Mouse (Mus musculus) telencephalon, adult 2 months (tissue): ENCODE results near the gene Syne4.

Experiments
- DNase-seq: peaks from one replicate; pipeline ENCODE4 v3.0.0-alpha.2; 2011; ENCODE audit warnings: low read depth, low spot score

Syne4 gene

DNA sequence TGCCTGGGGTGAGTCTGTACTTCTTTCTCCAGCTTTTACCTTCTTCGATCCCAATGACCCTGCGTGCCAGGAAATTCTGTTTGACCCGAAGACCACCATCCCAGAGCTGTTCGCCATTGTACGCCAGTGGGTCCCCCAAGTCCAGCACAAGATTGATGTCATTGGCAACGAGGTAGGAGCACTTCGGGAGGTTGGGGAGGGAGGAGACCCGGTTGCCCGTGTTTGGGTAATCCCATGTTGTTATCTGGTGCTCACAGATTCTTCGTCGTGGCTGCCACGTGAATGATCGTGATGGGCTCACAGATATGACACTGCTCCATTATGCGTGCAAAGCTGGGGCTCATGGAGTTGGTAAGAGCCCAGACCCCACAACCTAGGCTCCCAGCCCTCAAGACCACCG lies 17.8 kb upstream of the Syne4 start:
- no peak for DNase-seq

DNA sequence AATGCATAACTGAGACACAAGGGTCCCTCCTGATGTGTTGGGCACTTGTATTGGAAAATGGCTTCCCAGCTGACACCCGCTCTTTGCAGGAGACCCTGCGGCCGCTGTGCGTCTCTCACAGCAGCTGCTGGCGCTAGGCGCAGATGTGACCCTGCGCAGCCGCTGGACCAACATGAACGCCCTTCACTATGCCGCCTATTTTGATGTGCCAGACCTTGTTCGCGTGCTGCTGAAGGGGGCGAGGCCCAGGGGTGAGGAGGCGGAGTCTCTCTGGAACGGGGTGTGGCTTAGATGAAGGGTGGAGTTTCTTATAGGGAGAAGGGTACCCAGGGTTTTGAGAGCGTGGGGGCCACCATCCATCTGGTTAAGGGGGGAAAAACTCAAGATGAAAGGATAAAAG lies 17.3 kb upstream of the Syne4 start:
- DNase-seq, result no peak

DNA sequence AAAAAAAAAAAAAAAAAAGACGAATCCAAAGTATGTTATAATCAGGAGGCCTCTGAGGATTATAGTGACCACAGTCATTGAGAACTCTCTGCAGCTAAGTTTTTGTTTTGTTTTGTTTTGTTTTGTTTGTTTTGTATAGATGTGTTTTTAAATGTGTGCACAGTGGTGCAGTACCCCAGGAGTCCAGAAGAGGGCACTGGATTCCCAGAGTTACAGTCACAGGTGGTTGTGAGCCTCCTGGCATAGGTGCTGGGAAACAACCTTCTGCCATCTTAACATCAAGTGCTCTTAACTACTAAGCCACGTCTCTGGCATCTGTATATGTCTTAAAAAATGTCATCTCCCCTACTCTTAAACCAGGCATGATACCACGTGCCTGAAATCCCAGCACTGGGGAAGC lies 13.7 kb upstream of the Syne4 start:
- DNase-seq, result no peak

DNA sequence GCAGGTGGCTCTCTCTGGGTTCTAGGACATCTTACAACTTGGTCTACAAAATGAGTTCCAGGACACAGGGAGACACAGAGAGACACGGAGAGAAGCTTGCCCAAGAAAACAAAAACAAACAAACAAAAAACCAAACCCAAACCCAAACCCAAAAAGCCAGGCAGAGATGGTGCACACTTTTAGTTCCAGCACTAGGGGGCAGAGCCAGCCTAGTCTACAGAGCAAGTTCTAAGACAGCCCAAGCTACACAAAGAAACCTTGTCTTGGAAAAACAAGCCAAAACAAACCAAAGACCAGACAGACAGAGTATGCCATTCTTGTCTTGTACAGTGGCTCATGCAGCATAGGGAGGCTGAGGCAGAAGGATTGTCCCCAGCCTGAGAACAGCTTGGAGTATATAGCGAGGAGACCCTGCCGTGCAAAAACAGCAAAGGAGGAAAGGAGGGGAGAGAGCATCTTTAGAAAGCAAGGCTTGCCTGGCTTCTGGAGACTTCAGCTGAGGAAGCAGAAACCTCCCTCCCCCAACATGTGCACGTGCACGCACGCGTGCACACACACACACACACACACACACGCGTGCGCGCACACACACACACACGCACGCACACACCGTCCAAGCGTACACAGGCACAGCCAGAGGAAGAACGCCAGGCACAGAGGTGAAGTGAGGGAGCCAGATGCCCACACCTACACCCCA lies 8.4 kb upstream of the Syne4 start:
- DNase-seq, result no peak

DNA sequence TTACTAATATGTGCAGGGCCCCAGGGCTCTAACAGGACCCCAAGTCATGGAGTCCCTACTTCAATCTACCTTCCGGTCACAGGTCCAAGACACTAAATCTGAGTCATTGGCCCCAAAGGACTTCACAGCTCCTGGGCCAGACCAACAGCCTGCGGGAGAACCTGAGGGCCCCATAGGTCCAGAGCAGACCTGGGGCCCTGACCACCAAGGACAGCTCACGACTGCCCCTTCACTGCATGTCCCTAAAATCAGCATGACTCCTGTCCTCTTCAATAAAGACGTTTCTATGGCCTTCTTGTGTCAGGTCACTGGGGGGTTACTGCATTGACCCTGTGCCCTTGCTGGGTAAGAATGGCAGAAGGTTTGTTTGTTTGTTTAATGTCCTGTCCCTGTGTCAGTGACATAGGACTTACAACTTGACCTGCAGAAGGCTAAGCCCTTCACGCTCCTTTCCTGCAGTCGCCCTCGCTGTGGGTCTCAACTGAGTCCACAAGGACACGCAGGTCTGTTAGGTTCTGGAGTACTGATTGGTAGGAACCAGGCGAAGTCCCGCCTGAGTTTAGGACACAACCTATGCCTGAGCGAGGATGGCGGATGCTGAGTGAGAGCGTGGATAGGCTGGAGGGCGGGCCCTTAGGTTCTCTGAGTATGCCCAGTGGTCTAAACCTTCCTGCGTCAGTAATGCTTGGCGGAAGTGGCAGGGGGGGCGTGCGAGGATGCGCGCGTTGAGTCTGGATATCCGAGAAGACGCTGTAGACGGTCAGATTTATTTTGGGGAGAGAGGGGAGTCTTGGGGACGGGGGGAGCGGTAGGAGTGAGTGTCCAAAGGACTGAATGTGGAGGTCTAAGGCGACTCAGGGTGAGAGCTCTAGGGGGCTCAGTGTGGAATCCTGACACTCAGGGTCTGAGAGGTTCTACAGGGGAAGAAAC lies 6.3 kb upstream of the Syne4 start, which contains the start of gene Alkbh6:
TSS of gene Alkbh6 (plus strand) at position 642 of the 930 bp plus-strand sequence.
- DNase-seq, result peak; percentile 99

DNA sequence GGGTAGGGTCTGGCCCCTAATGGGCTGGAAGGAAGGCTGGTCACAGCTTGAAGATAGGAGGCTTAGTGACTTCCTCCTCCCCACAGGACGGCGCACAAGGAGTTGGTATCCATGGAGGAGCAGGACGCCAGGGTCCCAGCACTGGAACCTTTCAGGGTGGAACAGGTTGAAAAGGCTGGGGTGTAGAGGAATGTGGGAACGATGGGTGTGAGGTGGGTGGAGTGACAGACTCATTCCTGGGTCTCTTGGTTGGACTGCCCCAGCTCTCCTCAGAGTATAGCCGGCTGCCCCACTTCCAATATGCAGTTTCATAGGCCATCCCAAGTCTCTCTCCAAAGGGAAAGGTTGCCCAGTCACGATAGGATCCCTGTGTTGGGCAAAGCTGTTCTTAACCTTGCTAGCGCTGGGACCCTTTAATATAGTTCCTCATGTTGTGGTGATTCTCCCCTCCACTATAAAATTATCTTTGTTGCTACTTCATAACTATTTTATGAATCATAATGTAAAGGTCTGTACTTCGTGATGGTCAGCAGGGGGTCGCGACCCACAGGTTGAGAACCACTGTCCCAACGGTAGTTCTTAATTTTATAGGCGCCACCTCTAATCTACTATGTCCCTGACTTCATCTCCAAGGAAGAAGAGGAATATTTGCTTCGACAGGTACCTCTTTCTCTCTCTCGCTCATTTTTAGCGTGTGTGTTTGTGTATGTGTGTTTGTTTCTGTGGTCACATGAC lies 5.0 kb upstream of the Syne4 start:
- no peak for DNase-seq

DNA sequence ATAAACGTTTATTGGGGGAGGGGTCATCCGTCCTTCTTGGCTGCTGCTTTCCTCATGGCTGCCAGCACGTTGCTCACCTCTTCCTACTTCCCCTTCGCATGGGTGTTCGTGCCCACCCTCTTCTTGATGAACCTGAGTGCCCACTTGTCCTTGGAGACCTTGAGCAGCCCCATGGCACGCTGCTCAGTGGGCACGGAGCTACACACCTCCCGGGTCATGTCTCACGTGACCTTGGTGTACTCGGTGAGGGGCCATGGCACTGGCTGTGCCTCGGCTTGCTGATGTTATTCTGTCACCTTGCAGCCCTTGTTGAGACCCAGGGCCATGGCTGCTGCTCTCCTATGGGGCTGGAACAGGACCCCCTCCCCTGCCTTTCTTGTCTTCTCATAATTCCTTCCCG lies 4.5 kb upstream of the Syne4 start:
- no peak for DNase-seq

DNA sequence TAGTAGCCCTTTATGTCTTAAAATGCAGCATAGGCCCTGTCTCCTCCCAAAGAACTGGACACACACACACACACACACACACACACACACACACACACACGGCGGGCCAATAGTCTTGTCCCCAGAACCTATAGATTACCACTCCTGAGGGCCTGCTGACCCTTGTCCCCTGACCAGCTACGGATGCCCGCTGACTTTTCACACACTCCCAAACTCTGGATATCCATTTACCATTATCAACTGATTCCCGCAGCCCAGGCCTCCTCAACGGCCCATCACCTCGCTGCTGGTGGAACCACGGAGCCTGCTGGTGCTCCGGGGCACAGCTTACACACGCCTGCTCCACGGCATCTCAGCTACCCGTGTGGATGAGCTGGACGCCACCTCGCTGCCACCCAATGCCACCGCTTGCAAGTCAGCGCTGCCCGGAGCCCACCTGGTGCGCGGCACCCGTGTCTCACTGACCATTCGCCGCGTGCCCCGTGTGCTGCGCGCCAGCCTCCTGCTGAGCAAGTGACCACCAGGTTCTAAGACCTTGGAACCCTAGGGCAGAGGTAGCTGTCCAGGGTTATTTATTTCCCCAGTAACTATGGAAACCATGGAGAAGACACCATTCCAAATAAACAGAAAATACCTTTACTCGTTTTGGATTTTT lies 814 bp upstream of the Syne4 start:
- no peak for DNase-seq

DNA sequence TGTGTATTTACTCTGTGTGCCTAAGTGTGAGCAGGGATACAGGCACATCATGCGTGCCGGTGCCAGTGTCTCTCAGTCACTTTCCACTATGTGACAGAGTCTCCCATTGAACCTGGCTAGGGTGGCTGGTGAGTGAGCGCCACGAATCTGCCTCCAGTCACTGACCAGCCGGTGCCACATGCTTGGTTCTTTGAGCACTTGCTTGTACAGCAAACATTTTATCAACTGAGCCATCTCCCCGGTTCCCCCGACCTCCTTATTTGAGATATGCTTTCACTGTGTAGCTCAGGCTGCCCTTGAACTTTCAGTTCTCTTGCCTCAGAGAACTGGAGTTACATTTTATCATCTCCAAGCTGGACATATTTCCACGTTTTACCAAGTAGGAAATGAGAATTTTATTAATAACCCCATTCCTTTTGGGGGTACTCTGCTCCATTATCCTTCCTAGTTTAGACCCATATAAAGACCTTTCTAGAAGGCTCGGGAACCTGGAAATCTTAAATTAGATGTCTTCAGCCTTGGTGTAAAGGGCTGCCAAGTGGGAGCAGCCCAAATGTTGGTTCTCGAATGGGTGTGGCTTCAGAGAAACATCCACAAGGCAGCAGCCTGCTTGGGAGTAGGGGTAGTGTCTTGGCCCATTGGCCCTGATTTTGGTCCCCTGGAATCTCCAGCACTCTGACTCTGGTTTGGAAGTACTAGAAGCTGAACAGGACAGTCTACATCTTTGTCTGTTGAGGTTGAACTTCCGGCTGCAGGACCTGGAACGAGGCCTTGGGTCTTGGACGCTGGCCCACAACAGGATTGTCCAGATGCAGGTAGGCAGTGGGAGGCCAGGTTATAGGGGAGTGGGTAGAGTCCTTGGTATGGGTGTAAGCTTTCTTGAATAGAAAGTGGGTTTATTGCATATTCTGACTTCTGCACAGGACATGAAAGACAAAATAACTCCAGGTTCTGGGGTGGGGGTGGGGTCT lies 1.2 kb downstream of the Syne4 start:
- no peak for DNase-seq

DNA sequence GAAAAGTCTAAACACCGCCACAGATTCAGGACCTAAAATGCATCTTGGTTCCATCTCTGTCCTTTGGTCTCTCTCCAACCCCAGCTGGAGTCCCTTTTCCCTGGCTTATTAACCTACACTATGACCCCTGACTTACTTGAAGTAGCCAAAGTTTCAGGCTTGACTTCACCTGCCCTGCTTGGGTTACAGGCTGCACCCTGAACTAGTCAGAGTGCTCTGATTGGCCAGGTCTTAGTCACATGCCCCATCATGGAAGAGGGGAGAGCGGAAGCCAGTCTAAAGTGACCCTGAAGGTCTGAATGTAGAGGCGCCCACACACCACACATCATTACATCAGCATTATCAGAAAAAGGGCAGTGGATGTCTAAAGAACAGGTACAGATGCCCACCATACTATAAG lies 3.5 kb downstream of the Syne4 start:
- DNase-seq, result no peak

DNA sequence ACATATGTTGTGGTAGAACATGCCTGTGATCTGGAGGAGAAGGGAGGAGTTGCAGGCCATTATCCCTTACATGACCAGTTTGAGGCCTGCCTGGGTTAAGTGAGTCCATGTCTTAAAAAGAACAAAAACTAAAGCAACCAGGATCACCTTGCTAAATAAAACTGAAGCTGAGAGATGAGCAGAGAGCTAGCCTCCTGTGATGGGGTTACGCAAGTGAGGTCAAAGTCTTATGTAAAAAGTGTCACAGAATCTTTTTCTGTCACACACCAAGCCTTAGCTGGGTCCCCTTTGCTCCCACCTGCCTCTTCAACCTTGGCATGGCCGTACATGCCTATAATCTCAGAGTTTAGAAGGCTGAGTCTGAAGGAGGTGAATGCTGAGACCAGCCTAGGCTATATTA lies 6.3 kb downstream of the Syne4 start:
- no peak for DNase-seq

DNA sequence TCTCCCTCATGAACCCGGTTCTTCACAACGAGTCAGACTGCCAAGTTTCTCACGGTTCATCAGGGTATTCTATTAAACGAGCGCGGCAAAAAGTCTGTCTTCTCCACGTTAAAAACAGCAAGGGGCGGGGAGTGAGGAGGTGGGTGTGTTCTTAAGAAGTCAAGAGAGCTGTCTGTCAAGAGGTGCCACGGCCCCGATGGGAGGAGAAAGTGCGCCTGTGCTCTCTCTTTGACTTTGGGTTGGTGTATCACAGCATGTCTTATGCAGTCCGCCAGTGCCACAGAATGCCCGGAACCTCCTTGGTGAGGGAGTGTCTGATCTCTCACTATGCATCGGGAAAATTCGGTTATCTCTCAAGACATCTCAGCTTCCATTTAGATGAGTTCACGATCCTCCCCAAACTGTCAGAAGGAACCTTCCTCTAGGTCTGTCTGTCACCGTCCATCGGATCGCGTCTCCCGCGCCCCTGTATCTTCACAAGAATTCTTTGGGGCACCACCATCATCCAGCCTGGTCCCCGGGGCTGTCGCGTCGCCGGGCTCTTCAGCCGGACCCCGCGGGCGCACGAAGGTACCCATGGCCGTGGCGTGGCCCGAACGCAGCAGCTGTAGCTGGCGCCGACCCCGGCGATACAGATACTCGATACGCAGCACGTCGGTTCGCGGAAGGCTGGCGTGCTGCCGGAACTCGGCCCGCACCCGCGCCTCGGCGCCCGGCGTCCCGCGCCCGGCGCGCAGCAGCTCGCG lies 7.1 kb downstream of the Syne4 start, which contains the start of gene E130208F15Rik:
TSS of gene E130208F15Rik (plus strand) at position 202 of the 746 bp plus-strand sequence.
- DNase-seq, result peak; percentile 79

DNA sequence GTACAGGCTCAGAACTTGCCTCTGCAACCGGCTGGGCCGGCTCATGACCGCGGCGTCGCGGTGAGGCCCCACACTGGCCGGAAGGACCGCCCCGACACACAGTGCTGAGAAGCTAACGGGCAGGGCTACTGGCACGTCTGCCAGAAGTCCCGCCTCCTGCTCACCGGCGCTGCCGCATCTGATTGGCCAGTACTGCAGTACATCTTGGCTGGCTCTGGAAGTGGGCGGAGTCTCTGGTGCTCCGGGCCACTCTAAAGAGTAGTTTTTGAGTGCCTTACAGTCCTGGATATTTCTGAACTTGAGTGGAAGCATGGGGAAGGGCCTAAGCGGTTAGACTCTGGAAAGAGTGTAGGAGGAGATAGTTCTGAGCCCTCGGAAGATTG lies 7.7 kb downstream of the Syne4 start:
- DNase-seq, result peak; percentile 96

DNA sequence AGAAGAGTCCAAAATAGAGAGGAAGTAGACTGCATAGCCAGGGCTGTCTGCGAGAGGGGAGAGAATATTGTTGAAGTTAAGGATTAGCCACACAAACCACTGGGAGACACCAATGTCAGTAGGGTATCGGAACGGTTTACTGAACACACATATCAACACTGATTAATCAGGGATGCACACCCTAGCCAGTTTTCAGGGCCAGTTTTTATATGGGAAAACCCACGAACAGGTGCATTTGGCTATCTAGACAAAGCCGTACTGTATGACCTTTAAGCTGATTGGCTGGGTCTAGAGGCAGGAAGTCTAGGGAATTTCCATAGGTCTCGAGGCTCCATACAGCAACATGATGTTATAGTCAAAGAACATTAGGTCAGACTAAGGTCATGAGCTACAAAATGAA lies 8.3 kb downstream of the Syne4 start:
- DNase-seq, result no peak

DNA sequence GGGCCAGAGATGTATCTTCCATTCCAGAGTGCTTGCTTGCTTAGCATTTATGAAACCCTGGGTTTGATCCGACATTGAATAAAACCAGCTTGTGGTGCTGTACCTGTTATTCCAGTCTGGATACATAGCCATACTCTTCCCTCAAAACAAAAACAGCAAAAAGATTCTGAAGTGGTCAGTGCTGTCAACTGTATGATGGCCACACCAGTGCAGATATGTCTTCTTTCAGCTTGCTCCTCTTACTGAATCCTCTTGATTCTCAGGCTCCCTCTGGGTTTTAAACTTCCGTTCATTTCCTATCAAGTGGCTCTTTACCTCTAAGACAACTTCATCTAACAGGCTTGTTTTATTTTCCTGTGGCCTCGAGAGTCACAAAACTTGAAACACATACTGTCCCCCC lies 9.2 kb downstream of the Syne4 start, which contains the start of gene Sdhaf1:
TSS of gene Sdhaf1 (minus strand) at position 101 of the 400 bp plus-strand sequence.
- no peak for DNase-seq

DNA sequence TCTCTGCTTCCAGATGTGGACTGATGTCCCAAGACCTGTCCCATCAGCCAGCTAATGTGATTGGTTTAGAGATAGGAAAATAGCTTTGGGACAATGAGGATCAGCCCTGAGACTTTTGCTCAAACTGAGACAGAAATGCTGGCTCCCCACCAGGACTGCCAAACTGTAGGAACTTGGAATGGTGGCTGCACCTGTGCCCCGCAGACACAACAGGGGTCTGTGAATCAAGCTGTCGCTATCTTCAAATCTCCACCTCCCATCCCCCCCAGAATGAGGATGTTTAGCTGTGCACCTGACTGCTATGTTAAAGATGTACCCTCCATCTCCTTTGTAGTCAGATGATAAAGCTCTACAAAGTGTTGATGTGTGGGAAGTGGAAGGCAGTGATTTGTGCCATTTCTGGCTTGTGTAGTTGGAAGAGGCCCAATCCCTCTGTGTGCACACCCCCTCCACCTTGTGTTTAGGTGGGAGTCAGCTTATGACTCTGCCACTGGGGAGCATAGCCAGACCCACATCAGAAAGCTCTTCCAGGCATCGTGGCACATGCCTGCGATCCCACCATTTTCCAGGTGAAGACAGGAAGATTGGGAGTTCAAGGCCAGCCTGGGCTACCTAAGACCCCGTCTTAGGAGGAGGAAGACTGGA lies 9.8 kb downstream of the Syne4 start:
- peak; percentile 79 for DNase-seq

DNA sequence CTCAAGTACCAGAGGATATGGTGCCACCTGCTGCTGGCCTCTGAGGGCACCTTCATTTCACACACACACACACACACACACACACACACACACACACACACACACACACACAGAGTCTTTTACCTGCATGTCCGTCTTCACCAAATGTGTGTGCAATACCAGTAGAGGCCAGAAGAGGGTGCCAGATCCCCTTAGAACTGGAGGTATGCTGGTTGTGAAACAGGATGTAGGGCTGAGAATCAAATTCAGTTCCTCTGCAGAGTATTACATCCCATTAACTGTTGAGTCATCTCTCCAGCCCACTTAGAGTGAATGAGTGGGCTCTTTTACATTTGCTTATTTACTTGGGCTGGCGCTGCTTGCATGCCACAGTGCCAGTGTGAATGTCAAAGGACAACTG lies 10.8 kb downstream of the Syne4 start:
- no peak for DNase-seq

DNA sequence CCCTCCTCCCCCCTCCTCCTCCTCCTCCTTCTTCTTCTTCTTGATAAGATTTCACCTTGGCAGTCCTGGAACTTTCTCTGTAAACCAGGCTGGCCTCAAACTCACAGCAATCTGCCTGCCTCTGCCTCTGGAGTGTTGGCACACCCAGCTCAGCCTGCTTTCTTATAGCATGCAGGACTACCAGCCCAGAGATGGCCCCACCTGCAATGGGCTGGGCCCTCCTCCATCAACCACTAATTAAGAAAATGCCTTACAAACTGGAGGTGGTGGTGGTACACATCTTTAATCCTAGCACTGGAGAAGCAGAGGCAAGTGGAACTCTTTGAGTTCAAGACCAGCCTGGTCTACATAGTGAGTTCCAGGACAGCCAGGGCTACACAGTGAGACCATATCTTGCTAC lies 11.8 kb downstream of the Syne4 start:
- no peak for DNase-seq

DNA sequence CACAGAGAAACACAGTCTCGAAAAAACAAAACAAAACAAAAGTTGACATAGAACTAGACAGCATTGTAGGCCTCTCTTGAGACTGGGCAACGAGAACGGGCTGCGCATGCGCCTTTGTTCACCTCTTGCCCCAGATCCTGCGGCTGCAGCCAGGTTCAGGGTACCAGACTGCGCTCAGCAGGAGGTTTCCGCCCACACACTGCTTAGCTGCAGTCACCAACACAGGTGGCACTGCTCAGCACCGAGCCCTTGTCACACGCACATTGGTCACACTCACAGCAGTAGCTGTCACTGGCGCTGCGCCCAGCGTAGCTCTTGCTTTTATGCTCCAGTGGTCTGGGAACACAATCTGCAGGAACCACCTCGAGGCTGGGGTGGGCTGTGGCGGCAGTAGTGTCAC lies 12.5 kb downstream of the Syne4 start:
- DNase-seq, result no peak
